Mouse (Mus musculus) thymus, postnatal 4 days (tissue): ENCODE measurements at regions not wholly inside any gene's neighbourhood (a gene's known extent, or its start where the extent isn't known, plus 50 kb on each side); places are given as distances from the start of the nearest gene placed in this dataset.
A peak's percentile ranks its signal among the peaks of the same experiment; 100 is the strongest.

Experiments
- DNase-seq: peaks from one replicate; pipeline ENCODE4 v3.0.0; 2021

DNA sequence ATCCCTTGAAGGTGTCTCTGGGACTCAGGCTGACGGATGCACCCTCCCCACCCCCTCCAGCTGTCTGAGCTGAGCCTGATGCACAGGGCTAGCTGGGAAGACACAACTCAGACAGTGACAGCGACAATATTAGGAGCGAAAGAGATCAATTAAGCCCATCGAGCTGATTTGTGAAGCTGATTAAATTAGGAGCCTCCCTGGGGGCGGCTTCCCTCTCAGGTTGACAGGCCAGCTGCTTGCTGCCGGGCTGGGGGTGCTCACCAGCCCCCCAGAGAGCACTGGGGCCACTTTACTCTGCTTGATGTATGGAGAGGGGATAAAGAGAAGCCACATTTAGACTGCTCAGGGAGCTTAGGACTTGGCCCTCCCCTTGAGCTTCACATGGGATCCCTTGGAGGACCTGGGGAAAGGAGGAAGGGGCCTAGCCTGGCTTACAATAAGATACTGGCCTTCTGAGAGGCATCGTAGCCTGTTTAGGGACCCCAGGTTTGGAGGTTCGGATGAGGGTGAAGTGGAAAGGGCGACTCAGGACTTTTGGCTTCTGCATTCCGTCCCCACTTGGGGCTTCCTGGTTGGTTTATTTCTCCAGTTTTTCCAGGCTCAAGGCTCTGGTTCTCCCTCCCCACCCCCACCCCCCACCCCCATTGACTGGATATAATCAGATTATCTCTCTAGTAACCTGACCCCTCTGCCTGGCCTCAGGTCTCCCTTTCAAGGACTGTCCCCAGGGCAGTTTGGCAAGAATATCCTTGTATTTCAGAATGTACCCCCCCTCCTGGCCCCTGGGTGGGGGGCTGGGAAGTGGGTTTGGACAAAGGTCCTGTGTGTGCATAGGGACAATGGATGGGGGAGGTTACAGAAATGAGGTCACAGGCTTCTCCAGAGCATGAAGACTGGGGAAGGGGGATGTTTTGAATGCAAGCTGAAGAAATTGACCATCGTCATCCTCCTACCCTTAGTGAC lies 283.4 kb downstream of the Rps24 start:
- no peak for DNase-seq

DNA sequence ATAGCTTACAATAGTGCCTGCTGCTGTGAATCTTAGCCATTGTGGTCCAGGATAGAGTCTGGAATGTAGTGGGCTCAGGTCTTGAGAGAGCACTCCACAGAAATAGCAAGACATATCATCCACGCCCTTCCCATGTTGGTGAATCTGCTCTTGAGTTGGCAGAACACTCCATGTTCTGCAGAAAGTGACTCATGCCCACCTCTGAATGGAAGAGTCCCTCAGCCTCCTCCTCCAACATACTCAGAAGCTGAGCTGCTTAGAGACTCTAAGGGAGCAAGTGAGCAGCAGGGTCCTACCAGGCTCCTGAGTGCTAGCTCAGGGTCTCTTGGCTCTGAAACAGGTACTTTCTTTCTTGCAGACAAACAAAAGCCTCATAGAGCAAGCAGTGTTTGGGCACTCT lies 284.7 kb downstream of the Rps24 start:
- no peak for DNase-seq

DNA sequence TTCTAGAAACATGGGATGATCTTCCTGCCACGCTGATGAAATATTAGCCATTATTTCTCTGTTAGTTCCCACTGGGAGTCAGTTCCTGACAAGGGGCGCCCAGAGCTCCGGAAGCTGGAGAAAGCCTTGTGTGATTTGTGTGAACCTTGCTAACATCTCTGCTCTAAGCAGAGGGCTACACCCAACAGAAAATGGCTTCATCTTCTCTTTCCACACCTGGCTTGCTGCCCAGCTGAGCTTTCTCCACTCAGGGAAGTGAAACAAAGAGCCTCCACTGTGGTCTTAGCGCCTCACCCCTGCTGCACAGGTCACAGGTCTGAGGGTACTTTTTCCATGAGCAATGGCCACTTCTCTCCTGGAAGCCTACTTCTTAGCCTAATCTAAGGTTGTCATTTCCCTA lies 285.2 kb downstream of the Rps24 start:
- no peak for DNase-seq

DNA sequence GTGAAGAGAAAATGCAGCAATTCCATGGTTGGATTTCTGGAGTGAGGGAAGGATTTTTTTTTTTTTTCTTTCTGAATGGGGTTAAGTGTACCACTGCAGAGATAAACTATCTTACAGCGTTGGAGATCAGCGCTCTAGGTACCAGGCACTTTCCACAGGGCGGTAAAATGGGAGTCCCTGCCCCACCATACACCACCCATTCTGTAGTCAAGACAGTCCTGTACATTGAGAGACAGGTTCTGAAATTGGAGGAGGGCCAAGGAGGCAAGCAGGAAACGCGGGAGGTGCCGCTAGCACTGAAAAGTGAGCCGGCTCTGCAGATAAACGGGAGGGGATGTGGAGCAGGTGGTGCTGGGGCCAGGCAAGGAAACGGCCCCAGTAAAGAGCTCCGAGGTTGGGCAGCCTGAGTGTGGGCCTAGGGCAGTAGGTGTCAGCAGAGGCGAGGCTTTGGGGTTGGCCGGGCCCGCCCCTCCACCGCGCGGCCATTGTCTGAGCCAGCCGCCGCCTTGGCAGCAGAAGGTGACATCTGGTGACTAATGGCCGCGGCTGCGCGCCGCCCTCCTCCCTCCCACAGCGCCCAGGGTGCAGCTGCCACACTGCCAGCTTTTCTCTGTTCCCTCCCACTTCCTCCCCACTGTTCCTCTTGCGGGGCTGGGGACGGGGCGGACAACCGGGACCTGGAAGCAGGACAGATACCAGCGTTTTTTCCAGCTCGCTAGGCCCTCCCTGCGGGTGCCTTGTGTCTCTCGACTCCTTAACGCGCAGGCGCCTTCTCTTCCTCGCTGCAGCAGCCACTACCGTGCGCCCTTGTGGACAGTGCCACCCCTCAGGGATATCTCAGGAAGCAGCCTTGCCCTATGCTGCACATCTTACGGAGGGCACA lies 292.1 kb downstream of the Rps24 start:
- DNase-seq: peak; percentile 81

DNA sequence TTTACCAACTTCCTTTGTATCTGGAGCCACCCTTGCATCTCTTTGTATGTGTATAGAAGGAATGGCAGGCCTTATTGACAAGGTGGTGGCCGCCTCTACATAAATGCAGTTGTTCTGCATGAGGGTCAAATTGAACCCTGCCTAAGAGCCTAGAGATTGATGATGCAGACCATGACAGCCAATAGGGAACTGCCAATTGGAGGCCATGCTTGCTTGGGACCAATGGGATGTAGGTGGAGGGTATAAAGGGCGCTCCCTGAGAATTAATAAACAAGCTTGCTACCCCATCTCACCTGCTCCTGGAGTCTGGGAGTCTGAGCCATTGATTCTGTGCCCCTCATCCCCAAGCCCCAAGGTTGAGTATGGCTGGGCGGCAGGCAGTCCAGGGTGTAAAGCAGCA lies 294.7 kb downstream of the Rps24 start:
- DNase-seq: no peak

DNA sequence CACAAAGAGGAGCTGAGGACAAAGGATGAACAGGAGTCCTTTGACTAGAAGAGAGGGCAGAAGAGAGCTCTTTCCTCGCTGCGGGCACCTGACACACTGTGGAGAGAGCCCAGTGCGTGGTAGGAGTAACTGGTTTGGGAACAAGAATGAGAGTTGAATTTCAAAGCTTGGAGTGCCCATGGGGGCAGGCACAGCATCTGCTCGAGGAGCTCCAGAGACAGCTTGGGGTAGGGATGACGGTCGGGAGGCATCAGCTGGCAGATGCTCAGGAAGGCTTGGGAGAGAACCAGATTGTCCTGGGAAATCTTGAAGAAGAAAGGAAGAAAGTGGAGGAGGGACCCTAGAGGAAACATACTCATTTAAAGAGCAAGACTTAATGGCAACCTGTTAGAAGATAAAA lies 297.0 kb downstream of the Rps24 start:
- no peak for DNase-seq

DNA sequence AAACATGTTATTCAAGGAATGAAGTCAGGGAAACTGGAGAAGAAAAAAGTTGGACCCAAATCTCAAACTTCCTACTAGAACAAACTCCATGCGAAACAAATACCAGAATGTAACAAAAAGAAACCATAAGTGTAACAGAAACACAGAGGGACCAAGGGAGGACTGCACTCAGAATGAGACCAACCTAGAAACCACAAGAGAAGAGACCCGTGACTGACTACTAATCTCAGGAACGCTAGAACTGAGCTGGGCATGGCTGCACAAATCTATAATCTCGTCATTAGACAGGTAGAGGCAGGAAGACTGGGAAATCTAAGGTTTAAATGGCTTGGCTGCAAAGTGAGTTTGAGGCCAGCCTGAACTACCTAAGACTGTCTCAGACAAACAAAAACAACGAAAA lies 298.5 kb downstream of the Rps24 start:
- DNase-seq: no peak

DNA sequence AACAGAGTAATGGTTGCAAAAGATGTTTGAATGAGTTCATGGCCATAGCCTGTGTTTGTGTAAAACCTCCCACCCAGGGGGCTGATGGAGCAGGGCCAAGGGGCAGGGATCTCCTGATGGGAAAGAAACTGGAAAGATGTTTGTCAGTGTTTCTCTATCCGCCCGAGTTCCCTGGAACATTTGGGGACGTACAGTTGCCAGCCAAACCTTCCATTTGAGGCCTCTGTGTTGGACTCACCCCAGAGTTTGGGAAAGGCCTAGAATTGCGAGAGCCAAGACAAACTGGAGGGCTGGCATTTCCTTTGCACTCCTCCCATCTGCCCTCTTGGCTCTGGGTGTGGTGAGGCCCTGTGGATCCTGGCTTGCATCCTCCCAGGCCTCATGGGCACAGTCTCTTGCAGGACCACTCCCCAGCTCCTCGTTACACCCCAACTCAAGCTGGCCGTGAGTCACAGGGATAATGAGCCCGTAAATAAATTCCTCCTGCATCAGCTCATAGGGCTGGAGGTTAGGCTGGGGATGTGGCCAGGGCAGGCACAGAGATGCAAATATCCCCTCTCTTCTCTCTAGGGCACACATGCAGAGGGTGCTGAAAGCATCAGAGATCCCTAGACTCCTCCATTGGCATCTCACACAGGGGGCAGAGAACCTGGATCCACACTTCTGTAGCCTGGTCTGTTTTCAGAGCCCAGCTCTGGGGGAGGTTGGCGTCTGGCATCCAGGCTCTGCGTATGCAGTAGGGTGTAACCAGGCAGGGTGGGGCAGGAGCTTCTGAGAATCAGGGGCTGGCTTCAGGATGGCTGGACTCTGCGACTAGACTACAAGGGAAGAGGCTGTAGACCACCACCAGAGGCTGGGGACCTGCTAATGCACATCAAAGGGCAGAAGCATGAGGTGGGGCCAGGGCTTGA lies 306.7 kb downstream of the Rps24 start:
- no peak for DNase-seq

DNA sequence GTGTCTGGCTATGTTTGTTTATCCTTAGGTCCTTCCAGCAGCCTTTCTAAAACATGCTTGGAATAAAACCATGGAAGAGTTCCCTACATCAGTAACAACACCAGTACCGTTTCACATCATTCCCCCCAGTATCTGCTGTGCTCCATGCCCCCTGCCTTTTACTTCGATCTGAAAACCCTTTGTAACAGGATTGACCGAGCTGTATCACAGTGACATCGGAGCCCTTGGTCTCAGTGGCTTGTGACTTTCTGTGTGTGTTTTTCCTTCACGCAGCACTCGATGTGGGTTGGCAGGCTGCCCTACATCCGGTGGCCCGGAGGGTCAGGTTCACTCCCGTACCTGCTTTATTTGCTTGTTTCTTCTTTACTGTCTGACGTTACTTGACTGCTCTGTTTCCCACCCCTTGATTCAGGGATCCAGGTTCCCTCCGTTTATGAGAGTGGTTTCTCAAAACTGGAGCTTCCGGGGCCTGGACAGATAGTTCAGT lies 307.5 kb downstream of the Rps24 start:
- DNase-seq: no peak

DNA sequence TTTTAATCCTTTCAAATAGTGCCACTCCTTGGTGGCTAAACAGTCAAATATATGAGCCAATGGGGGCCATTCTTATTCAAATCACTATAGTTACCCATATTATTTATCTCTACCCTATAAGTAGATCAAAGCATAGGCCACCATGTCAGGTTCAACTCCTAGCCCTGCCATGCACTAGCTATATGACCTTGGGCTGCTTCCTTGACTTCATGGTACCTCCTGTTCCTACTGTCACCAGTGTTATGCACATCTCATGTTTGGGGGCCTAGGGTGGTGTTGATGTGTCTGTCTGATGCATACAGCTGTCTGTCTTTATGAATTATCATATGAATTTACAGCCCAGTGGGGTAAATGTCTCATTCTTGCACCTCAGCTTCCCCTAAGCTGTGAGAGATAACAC lies 310.6 kb downstream of the Rps24 start:
- no peak for DNase-seq

DNA sequence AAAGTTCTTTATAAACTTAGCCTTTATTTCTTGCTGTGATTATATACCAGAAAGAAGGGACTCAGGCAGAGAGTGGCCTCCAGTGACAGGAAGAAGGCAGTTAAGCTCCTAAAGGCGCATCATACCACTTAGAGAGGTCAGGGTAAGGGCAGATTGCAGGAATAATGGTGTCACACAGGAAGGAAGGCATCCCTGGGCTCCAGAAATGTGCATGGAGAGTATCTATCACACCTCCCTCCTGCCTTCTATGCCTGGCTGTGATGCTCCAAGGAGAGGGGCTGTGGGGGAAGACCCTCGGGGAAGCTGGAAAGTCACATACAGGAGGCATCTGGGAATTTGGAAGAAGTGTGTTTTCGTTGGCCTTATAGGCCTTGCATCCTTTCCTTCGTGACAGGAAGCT lies 311.1 kb downstream of the Rps24 start:
- no peak for DNase-seq

DNA sequence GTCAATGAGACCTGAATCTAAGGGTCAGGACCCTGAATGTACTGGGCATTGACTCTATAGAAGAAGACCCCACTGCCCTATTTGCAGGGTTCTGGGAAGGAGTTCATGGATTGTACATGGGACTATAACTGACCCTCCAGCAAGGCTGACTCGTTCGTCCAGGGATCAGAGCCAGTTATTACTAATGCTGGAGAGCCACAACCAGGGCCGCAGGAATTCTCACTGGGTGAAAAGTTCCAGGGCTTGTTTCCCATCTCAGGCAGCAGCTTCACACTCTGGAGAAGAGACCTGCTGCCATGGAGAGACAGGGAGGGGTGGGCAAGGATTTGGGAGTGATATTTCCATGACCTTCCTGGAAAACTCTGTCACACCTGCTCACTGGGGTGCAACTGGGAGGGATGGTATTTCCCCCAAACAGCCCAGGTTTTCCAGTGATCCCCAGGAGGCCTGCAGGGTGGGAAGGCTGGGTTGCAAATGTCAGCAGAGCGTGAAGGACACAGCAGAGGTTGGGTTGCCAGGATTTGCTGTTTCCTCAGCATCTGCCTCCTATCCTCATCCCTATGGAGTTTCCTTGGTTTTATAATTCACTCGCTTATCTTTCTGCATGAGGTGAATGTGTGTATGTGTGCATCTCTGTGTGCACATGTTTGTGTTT lies 316.2 kb downstream of the Rps24 start:
- DNase-seq: no peak

DNA sequence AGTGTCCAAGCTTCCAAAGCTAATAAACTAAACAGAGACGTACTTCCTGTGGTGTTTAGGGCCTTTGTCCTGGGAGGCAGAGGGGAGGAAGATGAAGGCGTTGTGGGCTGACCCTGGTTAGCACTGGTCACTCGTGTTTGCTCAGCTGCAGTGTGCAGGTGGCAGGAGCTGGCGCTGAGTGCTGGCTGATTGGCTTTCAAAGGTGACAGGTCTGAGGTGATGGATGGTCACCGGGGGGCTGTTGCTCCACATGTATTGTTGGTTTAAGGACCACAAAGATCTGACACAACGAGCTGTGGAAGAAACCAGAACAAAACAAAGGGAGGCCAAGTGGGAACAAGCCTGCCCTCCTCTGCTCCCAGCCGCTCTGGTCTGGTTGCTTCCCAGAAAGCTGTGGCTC lies 320.1 kb downstream of the Rps24 start:
- DNase-seq: no peak

DNA sequence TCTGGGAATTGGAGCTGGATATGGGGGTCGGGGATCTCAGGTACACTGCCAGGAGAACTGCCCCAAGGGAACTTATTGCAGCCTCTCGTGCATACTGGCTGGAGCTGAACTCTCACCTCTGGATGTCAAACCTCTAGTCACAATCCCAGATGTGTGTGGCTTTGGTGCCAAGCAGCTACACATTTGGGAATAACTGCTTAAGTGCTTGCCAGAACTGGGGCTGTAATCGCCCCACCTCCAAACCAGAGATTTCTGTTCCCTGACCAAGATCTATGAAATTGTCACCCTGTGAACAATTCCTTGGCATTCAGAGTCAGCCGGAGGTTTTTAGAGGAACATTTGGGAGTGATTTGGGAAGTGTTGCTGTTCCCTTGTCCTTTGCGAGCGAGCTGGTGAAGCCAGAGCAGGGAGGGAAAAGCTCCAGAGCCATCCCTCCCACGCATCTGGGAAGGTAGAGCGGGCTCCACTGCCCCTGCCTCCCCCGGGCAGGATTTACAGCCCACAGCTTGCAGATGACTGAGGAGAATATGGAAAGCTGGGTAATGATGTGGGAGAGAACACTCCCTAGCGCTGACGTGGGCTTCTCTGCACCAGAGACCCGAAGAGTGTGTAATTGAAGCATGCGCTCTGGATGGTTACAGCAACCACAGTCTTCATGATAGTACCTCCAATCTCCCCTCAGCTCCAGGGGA lies 336.1 kb downstream of the Rps24 start:
- no peak for DNase-seq

DNA sequence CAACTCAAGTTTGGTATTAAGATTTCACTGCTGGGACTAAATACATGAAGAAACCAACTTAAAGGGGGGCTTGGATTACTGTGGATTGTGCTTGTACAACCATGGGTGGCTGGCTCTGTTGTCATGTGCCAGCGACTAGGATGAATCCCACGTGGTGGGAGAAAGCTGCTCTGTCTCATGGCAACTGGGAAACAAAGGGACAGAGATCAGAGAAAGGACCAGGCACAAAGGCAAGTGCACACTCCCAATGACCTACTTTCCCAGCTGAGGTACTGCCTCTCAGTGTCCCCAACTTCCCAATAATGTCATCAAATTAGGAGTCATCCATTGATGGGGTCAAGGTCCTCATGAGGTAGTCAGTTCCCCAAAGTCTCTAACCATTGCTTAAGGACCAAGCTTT lies 337.4 kb downstream of the Rps24 start:
- no peak for DNase-seq

DNA sequence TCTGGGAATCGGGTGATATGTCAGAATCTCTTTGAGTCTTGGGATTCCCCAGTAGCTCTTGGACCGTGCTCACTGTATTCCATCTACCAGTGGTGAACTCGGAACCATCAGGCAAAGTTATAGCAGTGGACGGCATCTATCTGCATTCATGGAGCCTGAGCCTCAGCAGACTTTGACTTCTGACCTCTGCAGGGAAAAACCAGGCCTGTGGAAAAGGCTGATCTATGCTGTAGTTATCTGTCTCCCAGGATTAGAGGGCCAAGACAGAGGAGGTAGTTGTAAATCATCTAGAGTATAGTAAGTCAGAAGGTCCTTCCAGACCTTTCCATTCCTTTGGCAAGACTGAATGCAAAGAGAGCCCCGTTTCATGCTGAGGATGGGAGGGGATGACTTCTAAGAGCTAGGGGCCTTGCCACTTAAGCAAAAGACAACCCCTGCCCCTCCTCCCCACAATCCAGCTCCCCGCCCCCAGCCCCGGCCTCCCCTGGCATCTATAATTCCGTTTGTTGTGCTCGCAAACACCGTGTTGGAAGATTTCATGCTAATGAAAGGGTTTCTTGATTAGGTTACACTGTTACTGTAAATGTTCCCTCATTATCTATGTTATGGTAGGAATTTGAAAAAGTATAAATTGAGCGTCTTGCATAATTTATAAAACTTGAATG lies 338.9 kb downstream of the Rps24 start:
- no peak for DNase-seq

DNA sequence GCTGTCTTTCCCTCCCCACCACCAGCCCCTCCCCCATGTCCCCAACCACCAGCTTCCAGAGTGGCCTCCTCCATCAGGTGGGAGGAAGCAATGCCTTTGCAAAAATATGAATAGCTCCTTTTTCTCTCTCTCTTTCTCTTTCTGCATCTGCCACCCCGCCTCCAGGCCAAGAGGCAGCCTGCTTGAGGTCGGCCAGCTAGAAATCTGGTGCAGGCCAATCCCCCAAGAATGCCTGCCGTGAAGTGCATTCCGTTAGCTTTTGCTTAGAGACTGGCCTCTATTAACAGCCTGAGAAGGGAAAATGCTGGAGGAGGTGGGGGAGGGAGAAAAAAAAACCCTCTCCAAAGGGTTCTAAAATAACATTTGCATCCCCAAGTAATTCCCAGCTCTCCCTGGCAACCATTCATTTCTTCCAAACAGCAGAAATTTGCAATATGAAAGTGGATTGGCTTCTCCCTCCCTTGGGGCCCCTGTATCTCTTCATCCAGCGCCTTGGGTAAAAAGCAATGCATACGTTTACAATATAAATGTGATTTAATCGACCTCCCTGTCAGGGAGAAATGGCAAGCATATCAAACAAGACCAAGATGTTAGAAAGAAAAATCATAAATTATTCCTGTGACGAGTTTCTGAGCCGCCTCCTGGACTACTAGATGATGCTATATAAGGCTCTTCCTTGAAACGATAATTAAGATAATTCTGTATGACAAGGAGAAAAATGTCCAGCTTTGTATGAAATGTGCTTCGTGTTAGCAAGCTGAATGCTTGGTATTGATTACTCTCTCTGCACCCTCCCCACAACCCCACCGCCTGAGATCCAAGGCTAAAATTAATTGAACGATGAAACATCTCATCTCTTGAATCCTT lies 339.8 kb downstream of the Rps24 start:
- no peak for DNase-seq

DNA sequence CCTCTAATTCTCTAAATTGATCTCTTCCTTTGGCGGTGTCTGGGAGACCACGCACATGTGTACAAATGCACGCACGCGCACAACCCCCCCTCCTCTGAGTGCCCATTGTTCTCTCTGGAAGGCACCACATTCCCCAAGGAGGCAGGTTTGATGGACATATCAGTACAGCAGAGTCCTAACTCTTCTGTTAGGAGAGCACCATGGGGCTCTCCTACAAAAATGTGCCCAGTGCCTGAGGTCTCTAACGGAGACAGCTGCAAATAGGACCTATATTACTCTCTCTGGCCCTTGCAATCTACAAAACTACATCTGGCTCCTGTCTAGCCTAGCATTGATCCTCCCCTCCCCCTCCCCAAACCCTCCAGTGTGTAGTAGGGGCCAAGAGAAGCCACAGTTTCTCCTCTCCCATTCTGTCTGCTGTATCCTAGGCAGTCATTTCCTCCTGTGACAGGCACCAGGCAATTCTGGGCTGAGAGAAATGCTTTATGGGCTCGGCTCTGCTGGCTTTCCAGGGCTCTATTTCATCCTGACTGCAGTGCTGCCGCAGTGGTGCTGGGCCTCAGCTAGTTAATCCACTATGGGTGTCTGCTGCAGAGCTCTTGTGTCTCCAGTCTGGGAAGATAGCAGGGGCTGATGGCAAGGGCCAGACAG lies 340.6 kb downstream of the Rps24 start:
- no peak for DNase-seq

DNA sequence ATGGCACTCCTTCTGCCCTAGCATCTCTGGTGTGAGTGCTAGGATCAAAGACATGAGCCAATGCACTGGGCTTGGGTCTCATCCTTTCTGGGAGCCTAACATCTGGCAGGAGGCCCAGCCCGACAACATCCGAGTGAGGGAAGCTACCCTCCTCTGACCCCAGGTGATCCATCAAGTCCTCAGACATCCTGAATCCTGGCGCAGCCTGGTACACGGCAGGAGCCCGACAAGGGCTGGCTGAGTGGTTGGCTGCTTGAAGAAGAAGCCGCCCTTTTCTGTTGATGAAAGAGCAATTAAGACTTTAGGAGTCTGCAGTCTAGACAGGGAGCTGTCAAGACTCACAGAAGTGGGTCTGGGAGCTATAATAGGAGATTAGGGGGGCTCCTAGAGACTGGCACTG lies 342.1 kb downstream of the Rps24 start:
- DNase-seq: no peak
